Mouse (Mus musculus) cerebral cortex, adult 2 months (tissue): ENCODE results near the gene Olfr522.

Experiments used
- WGBS: fragments of 180-500 bp; shearing (Covaris S2); methylation state at CpG from one replicate; pipeline ENCODE4 v1.1.7; 2018; 5-methylcytosine and 5-hydroxymethylcytosine counted together

Gene Olfr522

DNA sequence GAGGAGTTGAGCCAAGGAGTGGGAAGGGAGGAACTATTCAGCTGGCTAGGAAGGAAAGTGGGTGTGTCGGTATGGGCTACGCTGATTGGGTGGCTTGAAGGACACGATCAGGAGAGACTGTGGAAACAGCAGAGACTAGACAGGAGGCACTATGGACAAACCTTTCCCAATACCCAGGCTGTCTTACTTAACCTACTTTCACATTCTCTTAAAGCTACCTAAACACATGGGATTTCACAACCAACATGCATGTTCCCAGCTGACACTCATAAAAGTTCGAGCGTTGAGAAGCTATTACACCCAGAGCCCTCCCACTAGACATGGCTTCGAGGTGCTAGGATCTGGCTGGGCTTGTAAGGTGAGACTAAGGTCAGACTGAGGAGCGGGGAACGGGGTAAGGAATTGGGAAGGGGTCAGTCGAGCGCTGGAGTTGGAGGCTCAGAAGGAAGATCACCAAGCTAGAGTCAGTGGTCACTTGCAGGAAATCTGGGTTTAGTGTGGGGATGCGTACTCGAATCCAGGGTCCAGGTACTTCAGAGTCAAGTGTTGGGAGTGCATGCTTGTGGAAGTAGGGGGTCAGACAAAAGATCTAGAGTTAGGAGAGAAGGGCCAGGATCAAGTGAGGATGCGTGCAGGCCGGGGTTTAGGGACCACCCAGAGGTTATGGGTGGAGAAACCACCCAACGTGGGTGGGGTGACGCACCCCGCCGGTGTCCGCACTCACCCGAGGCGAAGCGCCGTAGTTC lies 48.8 kb downstream of the Olfr522 start, which contains the start of gene Paox:
TSS of gene Paox (plus strand) at position 217 of the 746 bp plus-strand sequence.
- WGBS = under 1% methylated on average over 23 of the region's 23 CpGs

DNA sequence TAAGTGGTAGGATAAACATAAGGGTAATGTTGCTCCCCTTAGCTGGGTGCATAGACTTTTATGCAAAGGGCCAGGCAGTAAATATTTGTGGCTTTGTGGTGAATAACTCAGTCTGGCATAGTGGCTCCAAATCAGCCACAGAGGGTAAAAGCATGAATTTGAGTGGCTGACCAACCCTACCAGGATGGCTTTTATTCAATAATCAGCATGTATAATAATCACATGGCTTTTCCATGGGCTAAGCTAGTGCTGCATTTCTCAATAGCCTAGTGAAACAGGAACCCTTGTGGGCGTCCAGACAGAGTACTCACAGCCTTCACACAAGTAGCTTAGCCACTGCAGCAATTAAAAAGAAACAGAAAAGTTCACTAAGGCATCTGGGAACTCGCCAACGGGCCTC lies 52.6 kb downstream of the Olfr522 start:
- 66% methylated on average over 3 of the region's 3 CpGs for WGBS
